Mouse (Mus musculus) urinary bladder, postnatal 36 days (tissue): ENCODE measurements around the gene Sh2b3.

Experiments used
- DNase-seq, 2 experiments: peaks; one replicate each; pipeline ENCODE4 v3.0.0; 2022; ENCODE audit warnings: low spot score in 2 of 2, mixed read lengths in 1 of 2

The Sh2b3 gene

DNA sequence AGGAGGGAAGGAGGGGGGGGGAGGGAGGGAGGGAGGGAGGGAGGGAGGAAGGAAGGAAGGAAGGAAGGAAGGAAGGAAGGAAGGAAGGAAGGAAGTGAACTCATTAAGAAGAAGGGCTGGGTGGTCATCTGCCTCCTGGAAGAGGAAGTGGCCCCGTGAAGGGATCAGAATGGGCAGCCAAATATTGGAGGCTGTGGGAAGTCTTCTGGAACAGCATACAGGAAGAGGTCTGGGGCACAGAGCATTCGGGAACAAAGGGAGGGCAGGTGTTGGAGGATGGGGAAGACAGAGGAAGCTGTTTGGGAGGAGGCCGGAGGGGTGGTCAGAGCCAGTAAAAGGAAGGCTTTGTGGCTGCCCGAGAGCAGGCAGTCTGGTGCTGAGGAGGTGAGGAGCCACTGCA is 7.9 kb upstream of the Sh2b3 start:
- no peak for DNase-seq

- no peak for DNase-seq
These were observed 5.9 kb upstream of the Sh2b3 start for GRCm38 (mm10) chr5:121843138-121843905.

DNA sequence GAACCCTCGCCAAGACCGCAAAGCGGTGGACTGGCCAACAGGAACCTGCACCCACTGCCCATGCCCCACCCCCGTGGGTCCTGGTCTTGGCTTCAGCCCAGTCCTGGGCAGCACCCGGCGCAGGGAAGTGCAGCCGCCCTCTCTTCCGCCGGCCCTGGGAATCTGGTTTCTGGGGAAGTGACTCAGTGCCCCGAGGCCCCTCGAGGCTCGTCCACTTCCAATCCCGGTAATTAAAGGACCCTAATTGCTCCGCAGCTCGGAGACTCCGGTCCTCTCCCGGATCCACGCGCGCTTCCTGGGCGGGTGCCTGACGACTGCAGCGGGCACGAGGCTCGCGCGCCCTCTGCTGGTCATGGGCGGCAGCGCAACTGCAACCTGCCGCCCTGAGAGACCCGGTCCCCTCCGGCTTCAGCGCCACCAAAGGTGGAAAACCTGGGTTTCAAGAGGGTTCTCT is 5.2 kb upstream of the Sh2b3 start:
- DNase-seq, result peak; percentile 76 to 83

GRCm38 (mm10) chr5:121841973-121842372 is 4.5 kb upstream of the Sh2b3 start:
- no peak for DNase-seq

DNA sequence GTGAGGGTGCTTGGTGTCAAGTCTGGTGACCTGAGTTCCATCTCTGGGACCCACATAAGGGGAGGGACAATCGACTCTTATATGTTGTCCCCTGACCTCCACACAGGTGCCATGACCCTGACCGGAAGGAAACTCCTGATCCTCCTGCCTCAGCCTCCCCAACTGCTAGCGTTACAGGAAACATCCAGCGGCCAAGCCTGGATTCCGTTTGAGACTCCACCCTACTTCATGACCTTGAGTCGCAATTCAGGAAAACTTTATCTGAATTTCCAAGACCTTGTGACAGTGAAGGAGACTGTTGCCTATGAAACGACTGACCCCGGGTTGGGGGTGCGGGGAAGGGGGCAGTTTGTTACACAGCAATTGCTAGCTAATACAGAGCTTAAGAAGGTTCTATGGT is 4.1 kb upstream of the Sh2b3 start:
- DNase-seq, result no peak

DNA sequence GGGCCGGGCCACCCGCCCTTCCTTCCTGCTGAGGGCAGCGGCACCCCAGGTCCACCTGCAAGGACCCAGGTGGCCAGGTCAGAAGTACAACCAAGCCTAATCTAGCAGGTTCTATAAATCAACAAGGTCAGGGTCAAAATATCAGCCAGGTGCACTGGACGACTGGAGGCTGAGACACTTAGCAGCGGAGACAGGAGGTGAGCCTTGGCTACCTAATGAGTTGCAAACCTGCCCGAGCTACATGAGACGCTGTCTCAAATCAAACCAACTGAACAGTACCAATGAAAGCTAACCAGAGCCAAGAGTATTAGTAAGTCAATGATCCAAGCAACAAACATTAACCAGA is 1.7 kb upstream of the Sh2b3 start:
- no peak for DNase-seq

DNA sequence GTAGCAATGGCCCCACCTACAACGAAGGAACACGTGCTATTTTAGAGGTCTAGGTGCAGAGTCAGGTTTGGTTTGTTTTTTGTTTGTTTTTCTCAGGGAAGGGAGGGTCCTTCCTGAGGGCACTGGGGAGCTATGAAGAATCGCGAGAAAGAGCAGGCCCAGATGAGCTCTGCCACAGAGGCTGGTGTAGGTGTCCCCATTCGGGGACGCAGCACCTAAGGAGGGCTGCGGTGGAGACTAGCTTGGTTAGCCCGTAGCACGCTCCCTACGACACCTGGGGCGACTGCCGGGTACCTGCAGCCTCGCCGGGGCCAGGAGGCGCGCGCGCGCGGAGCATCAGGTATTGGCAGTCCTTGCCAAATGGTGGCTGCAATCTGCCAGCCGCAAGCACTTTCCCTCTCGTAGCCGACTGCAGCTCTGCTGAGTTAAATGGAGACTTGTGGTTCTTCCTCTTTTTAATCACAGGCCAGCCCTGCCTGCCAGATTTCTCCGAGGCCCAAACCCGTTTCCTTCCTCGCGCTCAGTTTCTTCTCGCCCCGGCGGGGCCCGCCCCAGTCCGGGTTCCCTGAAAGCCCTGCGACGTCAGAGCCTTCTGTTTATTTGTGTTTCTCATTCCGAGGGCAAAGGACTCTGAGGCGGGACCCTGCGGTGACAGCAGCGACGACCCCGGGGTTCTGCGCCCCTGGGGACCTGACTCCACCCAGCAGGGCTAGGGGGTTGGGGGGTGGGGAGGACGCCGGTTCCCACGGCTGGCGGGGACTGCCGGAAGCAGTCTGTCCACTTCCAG is 1.1 kb upstream of the Sh2b3 start:
- peak; percentile 56 to 70 for DNase-seq

GRCm38 (mm10) chr5:121836692-121837415 is 592 bp downstream of the Sh2b3 start:
- DNase-seq, result peak; percentile 89 to 93

DNA sequence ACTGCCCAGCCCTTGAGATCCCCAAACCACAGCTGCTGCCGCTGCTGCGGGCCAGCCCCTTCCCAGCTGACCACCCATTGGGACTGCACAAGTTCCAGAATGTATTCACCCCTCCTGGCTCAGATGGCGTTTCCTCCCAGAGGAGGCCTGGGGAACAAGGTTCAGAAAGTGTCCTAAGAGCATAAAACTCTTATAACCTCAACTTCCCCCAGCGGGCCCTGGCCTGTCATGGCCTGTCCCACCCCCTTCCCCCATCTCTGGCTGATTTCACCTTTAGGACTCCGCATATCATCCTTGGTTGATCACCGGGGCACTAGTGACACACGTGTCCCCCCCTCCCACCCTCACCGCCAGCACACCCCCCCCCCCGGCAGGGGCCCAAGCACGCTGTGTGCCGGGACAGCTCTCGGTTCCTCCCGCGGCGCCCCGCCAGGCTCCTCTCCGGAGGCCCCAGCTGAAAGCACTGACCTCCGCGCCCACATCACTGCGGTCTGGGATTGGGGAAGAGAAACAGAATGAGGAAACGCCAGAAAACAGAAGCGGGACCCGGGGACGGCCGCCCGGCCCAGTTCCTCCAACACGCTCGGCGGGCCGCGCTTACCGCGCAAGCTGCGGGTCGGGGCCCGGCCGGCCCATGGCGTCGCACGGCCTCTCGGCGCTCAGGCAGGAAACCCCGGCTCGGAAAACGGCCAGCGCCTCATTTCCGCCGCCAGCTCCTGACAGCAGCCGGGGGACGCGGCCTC is 1.3 kb downstream of the Sh2b3 start:
- no peak for DNase-seq

DNA sequence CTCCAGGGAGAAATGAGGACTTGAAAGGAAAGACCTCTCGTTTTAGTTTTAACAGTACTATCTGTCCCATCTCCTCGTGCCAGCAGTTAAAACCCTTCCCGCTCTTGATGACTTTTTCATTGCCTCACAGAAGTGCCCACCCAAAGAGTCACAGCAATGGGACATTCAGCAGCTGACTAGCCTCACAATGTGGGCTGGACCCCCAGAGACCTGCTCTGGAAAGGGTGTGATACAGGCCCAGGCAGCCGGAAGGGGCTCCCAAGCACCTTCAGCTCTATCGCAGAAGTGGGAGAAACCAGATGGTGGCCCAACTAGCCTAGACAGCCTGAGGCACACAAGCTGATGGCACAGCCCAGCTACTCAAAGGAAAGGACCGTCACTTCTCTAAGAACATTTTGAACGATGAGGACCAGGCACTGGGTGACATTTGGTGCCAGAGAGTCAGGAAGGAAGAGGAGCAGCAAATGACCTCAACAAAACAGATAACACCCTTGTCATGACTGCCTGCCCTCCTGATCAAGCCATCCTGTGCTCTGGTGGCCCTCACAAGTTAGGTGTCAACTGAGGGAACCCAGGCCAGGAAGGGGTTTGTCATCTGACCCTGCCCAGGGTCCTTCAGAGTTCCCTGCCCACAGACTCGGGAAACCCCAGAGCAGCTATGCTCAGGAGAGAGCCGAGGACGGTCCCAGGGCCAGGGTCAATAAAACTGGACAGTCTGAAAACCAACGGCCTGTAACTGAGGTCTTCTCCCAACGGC is 2.3 kb downstream of the Sh2b3 start:
- no peak for DNase-seq

DNA sequence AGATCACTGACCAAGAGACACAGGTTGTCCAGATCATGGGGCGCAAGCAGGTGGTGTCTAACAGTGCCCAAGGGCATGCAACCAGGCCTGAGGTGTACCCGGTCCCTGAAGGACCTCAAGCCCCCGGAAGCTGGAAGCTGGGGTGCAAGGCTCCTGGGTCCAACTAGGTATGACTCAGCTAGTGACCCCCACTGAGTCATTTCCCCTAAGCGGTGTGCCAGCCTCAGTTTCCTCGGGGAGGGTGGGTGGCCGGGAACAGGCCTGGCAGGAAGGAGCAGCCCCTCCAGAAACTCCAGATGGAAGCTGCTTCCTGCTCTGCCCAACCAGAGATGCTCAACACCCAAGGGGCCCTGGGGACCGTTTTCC is 3.2 kb downstream of the Sh2b3 start:
- DNase-seq, result no peak

- peak in 1 of 2 experiments; percentile 51 for DNase-seq
These were observed 3.7 kb downstream of the Sh2b3 start for GRCm38 (mm10) chr5:121833572-121834240.

DNA sequence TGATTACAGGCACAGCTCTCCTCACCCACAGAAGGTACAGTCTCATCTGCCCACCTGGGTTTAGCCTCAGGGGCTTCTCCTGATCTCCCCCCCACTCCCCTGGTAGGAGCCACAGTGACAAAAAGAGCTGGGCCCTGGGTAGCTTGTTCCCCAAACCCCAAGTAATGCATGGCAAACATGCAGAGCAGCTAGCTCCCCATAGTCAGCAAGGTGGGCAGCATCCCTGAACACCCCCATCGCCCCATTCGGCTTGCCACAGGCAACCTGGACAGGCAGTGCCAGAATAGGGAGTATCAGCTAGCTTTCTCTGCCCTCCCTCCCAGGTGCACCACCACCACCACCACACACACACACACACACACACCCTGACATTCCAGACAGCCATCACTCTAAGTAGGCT is 4.3 kb downstream of the Sh2b3 start:
- DNase-seq, result no peak

GRCm38 (mm10) chr5:121832376-121833155 is 4.9 kb downstream of the Sh2b3 start:
- DNase-seq, result no peak

GRCm38 (mm10) chr5:121831002-121831601 is 6.3 kb downstream of the Sh2b3 start:
- no peak for DNase-seq

DNA sequence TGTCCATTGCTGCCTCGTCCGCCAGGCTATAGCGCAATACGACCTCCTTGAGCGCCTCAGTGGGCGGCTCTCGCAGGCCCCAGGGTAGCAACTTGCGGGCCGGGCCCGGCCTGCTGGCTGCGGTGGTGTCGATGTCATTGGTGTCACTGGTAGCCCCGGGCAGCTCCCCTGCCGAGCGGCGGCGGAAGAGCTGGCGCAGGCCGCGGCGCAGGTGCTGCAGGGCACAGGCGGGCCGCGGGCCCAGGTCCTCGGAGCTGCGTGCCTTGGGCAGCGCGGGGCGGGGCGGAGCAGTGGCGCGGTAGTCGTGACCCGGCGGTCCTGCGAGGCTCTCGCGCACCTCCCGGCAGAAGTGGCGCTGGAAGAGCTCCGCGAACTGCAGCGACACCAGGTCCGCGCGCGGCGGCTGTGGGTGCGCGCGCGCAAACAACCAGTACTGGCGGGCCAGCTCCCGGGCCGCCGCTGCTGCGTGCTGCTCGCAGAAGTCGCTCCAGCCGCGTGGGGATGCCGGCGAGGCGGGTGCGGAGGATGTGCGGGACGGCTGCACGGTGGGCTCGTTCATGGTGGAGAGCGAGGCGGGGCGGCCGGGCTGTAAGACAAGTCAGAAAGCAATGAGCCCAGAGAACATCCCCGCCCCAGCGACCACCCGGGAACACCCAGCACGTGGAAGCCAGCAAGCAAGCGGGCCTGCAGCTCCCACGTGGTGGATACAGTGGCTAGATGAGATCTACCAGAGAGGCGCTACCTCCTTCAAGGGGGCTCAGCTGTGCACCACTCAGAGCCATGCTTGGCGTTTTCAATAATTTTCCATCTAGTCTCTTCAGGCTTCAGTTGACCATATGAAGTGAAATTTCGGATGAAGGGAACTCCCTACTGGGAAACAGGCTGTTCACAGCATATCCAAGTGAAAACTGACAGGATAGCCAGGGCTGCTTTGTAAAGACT is 8.7 kb downstream of the Sh2b3 start:
- no peak for DNase-seq

GRCm38 (mm10) chr5:121827876-121828275 is 9.6 kb downstream of the Sh2b3 start:
- DNase-seq, result no peak

DNA sequence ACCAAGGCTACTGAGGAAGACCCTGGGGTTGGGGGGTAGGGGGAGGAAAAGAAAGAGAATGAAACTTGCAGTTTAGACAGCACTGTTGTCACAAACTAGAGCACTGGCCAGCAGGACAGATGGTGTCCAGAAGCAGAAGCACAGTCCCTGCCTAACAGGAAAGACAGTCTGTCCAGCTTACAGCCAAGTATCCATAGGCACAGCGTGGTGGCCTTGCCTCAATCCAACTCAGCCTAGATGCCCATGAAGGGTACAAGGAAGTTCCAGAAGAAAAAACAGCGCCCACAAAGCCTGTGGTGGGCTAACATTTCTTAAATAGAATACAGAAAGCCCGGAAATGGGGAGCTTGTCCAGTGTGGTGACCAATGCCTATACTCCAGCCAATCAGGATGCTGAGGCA is 11.8 kb downstream of the Sh2b3 start:
- DNase-seq, result no peak
